Mouse (Mus musculus) heart, adult 8-10 months (tissue): ENCODE measurements around the gene 4931429L15Rik. TPM values are rescaled to one million over a fixed set of nuclear protein-coding genes. Genes with fewer than 3 reads are reported as not detected.

Experiments
- DNase-seq: peaks from one replicate; pipeline ENCODE4 v3.0.0; 2022; ENCODE audit warnings: low spot score
- total RNA-seq, 4 experiments: library from RNA; stranded (reverse); gene quantifications; 2 replicates each; pipeline ENCODE4 v1.2.4; 2022

4931429L15Rik gene
- total RNA-seq, 4 experiments from 2014 or later: not detected

DNA sequence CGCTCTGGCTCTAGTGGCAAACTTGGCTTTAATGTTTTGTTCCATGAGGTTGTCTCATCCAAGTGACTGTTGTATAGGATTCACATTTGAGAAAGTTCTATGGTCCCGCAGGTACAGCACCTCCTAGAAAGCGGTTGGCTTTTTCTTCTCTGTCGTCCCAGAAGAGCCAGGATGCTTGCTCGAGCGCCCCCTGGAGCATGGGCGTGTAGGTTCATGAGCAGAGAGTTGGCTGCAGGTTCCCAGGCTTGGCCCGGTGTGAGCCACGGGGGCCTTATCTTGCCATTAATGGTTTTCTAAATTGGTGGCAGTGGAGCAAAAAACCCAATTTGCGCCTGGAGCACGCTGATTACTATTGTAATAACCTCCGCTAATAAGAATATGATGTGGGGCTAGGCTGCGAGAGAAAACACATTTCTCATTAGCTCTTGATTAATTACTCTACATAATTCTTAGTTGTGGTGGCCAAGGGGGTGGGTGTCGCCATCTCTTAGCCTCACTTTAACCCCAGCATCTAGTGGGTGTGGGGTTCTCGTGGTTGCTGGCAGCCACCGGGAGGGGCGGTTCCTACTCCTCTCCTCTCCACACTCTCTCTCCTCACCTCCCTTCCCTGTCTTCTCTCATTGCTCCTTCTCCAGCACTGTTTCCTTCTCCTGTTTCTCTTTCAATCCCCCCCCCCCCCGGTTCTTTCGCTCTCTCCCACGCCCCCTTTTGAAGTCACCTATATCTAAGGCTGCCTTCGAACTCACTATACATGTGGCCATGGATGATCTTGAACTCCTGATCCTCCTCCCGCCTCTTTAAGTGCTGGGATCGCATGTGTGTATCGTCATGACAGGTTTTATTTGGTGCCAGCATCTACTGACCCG, 8.2 kb upstream of the 4931429L15Rik start:
- DNase-seq: no peak

GRCm38 (mm10) chr9:46326694-46327405, 7.1 kb upstream of the 4931429L15Rik start:
- DNase-seq: no peak

DNA sequence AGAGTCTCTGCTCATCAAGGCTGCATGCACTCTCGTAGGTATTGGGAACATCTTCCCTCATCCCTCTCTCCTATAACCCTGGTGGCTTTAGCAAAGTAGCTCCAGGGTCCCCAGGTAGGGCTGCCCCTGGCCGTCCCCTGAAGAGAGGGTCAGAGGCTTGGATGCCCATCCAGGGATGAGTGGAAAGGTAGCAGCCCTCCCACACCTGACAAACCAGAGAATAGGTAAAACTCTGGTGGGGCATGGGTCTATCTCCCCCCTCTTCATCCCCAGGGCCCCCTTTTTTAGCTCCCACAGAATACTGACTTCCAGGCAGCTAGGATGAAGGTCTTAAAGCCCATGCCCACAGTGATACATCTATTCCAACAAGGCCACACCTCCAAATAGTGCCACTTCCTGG, 675 bp upstream of the 4931429L15Rik start:
- no peak for DNase-seq

- DNase-seq: no peak
These were observed 1.8 kb downstream of the 4931429L15Rik start for GRCm38 (mm10) chr9:46317957-46318356.

- DNase-seq: no peak
These were observed 2.9 kb downstream of the 4931429L15Rik start for GRCm38 (mm10) chr9:46316909-46317308.

- no peak for DNase-seq
These were observed 3.4 kb downstream of the 4931429L15Rik start for GRCm38 (mm10) chr9:46316388-46316787.

GRCm38 (mm10) chr9:46315807-46316365, 3.9 kb downstream of the 4931429L15Rik start:
- no peak for DNase-seq

GRCm38 (mm10) chr9:46314921-46315320, 4.9 kb downstream of the 4931429L15Rik start:
- no peak for DNase-seq

GRCm38 (mm10) chr9:46314507-46314906, 5.3 kb downstream of the 4931429L15Rik start:
- DNase-seq: peak; percentile 61

DNA sequence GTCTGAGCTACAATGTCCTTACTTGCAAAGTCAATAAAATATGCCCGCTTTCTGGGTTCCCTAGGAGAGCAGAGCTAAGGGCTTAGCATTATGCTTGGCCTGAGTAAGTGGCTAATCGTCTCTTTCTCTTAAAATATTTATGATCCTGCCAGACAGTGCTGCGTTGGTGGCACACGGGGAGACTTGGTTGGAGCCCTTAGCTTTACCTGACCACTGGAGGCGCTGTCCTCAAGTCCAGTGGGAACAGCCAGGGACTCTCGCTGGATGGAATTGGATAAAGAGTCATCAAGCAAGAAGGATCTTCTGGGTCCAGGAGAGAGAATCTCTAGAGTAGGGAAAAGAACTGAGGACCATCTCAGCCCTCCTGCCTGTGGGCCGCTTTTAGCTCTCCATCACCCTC, 10.7 kb downstream of the 4931429L15Rik start:
- DNase-seq: no peak

DNA sequence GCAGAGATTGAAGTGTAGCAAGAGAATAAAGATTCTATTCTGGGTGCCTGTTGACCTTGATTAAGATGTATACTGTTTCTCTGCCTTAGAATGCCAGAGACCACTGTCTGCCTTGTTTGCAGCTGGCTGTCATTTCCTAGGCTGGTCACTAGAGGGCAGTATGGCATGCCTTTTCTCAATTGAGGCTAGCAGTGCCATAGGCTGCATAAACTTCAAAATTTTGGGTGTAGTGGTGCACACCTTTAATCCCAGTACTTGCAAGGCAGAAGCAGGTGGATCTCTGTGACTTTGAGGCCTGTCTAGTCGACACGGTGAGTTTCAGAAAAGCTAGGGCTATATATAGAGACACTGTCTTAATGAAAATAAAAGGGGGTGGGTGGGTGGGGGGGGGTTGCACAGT, 17.6 kb downstream of the 4931429L15Rik start:
- no peak for DNase-seq

DNA sequence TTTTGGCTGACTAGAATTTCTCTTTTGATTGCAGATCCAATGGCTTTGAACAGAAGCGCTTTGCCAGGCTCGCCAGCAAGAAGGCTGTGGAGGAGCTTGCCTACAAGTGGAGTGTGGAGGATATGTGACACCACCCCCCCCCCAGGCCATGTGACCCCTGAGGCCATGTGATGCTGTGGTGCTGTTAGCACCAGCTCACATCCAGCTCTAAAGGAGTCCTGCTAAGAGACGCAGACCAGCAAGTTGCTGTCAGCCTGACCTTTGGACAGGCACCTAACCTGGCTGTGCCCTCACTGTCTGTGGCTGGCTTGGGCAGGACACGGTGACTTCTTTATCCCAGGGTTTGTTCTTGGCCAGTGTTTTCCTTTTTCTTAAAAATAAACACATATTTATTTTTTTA, 21.4 kb downstream of the 4931429L15Rik start:
- no peak for DNase-seq

GRCm38 (mm10) chr9:46282631-46283436, 37.0 kb downstream of the 4931429L15Rik start, which contains the start of gene Bud13:
Gene Bud13, plus strand, starts transcription at chr9:46283008.
- DNase-seq: peak; percentile 95

GRCm38 (mm10) chr9:46274494-46274893, 45.3 kb downstream of the 4931429L15Rik start:
- no peak for DNase-seq

DNA sequence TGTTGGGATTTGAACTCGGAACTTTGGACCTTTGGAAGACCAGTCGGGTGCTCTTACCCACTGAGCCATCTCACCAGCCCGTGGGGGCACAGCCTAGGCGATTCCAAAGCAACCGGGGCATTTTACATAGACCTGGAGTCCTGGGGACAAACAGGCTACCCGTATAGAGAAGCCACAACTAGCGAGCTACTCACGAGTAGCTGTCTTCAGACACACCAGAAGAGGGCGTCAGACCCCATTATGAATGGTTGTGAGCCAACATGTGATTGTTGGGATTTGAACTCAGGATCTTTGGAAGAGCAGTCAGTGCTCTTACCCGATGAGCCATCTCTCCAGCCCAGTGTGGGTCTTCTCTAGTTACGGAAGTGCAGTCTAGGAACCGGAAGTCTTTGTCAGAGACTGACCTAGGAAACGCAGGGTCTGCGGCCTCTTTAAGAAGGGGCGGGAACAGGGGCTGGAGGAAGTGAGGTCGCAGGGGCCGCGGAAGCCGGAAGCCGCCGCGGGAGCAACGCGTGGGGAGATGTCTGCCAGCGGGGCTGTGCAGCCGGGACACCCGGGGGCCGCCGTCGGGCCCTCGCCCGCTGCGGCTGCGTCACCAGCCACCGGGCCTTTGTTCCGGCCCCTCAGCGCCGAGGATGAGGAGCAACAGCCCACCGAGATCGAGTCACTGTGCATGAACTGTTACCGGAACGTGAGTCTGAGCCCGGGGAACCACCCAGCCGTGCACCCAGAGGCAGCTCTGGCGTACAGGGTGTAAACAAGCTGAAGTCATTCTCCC, 46.9 kb downstream of the 4931429L15Rik start, which contains the start of gene Zpr1:
Zpr1 (plus strand) TSS at position 388 of the 778 bp plus-strand sequence.
- peak; percentile 92 for DNase-seq

GRCm38 (mm10) chr9:46272070-46272469, 47.7 kb downstream of the 4931429L15Rik start:
- no peak for DNase-seq

GRCm38 (mm10) chr9:46270782-46271181, 49.0 kb downstream of the 4931429L15Rik start:
- DNase-seq: no peak

- no peak for DNase-seq
These were observed 50.7 kb downstream of the 4931429L15Rik start for GRCm38 (mm10) chr9:46269125-46269524.

DNA sequence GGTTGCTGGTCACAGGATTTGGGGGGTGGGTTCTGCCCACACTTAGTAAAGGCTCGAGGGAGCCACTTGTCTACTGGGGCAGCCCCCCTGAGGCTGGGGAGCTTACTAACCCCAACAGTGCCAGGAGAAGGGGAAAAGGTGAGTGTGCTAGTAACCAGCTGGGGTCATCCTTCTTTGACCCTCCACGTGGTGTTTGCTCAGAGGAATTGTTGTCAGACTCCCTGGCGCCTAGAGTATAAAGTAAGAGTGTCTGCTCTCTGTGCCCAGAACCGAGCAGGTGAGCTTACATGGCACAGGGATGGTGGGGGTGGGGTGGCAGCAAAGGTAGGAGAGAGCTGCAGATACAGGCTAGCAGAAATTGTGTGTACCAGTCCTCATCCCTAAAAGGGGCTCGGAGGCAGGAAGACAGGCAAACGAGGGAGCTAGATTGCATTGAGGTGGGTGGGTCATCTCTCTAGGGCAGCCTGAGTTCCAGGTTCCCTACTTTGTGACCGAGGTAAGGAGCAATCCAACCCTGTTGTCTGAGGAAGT, 51.4 kb downstream of the 4931429L15Rik start, which contains the start of gene Apoa5:
Apoa5 (plus strand) TSS at position 291 of the 531 bp plus-strand sequence.
- no peak for DNase-seq

DNA sequence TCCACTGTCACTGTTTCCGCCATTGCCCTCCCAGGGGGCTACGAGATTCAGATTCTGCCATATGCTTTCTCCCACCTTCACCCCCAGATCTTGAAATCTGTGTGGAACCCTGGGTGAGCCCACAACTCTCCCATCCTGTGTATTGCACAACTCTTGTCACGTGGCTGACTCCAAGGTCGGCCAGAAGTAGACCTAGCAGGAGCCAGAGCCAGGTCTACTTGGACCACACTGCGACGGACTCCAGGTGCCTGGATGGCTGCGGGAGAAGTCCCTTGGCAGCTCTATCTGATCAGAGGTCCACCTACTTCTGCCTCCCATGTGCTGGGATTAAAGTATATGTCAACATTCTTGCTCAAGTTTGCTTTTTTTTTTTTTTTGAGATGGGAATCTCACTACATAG, 58.7 kb downstream of the 4931429L15Rik start:
- no peak for DNase-seq
